Mouse (Mus musculus) forebrain, embryonic 16.5 days (tissue): ENCODE measurements at regions not wholly inside any gene's neighbourhood (a gene's known extent, or its start where the extent isn't known, plus 50 kb on each side); places are given as distances from the start of the nearest gene placed in this dataset.
A peak's percentile ranks its signal among the peaks of the same experiment; 100 is the strongest.

Experiments
- ATAC-seq: fragments of 200-750 bp; cut with Nextera tagmentation; 2 replicates; pipeline ENCODE4 v1.8.0; 2017; ENCODE audit warnings: mild to moderate bottlenecking, moderate library complexity
- H3K27ac ChIP-seq: fragments of 300-500 bp; sonication (generic); 2 replicates; pipeline ENCODE4 v1.5.1; 2014; ENCODE audit warnings: low read length, control low read depth
- H3K27me3 ChIP-seq: fragments of 300-500 bp; sonication (generic); replicated peaks from 2 replicates; pipeline ENCODE4 v1.6.1; 2014; ENCODE audit warnings: low read length; ENCODE audit not compliant: control insufficient read depth, insufficient read depth
- H3K36me3 ChIP-seq: fragments of 300-500 bp; sonication (generic); 2 replicates; pipeline ENCODE4 v1.6.1; 2014; ENCODE audit not compliant: control insufficient read depth, insufficient read depth
- H3K4me1 ChIP-seq: fragments of 300-500 bp; sonication (generic); replicated peaks from 2 replicates; pipeline ENCODE4 v1.6.1; 2014; ENCODE audit warnings: low read length; ENCODE audit not compliant: control insufficient read depth, insufficient read depth
- H3K4me2 ChIP-seq: fragments of 300-500 bp; sonication (generic); 2 replicates; pipeline ENCODE4 v1.6.1; 2014; ENCODE audit warnings: mild to moderate bottlenecking, low read length, control low read depth
- H3K4me3 ChIP-seq: fragments of 300-500 bp; sonication (generic); replicated peaks from 2 replicates; pipeline ENCODE4 v1.5.1; 2014; ENCODE audit warnings: mild to moderate bottlenecking, low read length, control low read depth
- H3K9ac ChIP-seq: fragments of 300-500 bp; sonication (generic); replicated peaks from 2 replicates; pipeline ENCODE4 v1.6.1; 2014; ENCODE audit warnings: low read depth, low read length, control low read depth
- H3K9me3 ChIP-seq: fragments of 300-500 bp; sonication (generic); 2 replicates; pipeline ENCODE4 v1.6.1; 2016; ENCODE audit warnings: low read length; ENCODE audit not compliant: control insufficient read depth
- WGBS: fragments of 180-500 bp; shearing (Covaris S2); extraction: QIAGEN DNeasy Blood & Tissue Kit; methylation state at CpG from one replicate; pipeline ENCODE4 v1.1.7; 2014; 5-methylcytosine and 5-hydroxymethylcytosine counted together

DNA sequence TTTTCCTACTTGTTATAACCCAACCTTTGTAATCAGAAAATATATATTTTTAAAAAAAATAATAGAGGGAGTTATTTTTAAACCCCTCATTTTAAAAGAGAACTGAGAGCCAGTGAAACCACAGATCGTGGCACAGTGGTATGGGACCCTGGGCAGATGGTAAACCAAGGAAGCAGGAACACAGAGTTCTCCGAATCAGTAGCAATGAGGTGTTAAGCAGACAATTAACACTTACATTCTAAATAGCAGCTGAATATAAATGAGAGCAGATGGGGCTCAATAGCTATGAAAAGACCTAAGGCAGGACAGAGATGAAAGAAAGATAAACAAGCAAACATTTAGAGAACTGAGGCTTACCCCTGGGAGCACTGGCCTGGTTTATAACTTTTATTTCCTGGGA, 116.8 kb downstream of the Fam114a2 start:
- Histone ChIP-seq H3K9ac (no peak overlapping the region), H3K9me3 (no peaks in the 10 kb centered on the region), H3K4me1 (0 out of 2 replicates have a peak, but pooled peaks cover 3% of the 10 kb centered on the region), H3K36me3 (no peaks in the 10 kb centered on the region), H3K4me3 (no peak overlapping the region), H3K27me3 (no peaks in the 10 kb centered on the region), H3K4me2 (no peak overlapping the region), H3K27ac (no peak overlapping the region)
- ATAC-seq, result peak; percentile 80
- 15% methylated on average over 2 of the region's 2 CpGs for WGBS

DNA sequence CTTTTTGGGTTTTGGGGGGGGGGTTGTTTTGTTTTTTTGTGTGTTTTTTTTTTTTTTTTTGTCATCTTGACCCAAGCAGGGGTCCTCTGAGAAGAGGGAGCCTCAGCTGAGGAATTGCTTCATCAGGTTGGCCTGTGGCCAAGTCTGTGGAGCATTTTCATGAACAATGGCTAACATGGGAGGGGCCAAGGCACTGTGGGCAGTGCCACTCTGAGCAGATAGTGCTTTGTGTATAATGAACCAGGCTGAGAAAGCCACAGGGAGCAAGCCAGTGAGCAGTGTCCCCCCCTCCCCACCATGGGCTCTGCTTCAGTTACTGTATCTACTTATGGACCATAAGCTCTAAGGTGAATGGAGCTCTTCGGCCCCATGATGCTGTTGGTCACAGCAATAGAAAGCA, 119.1 kb downstream of the Fam114a2 start:
- ATAC-seq, result no peak
- no peak overlapping the region for H3K4me2 ChIP-seq

DNA sequence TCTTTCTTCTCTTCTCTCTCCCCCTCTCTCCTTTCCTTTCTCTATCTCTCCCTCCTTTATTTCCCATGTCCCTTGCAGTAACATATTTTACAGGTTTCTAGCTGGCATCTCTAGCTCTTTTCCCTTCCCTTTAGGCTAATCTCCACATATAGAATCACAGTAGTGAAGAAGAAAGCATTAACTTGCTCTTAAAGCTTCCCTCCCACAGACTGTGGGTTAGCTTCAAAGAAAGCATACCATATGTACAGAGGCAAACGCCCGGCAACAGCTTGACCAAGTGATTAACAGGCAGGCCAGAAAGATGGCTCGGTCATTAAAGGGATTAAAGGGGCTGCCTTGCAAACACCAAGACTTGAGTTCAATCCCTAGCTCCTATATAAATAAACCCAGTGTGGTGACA, 122.0 kb downstream of the Fam114a2 start:
- ATAC-seq, result no peak
- H3K4me2 ChIP-seq, result no peak overlapping the region
- H3K4me1 ChIP-seq, result no peaks in the 10 kb centered on the region
- no peak overlapping the region for H3K4me3 ChIP-seq
- H3K27me3 ChIP-seq, result no peaks in the 10 kb centered on the region
- H3K9ac ChIP-seq, result no peak overlapping the region
- H3K27ac ChIP-seq, result no peak overlapping the region
- no peaks in the 10 kb centered on the region for H3K9me3 ChIP-seq
- WGBS, result 27% methylated on average over 3 of the region's 3 CpGs
- H3K36me3 ChIP-seq, result no peaks in the 10 kb centered on the region

More for the DNA sequence above, 119.1 kb downstream of the Fam114a2 start:
- H3K27me3 ChIP-seq, result no peaks in the 10 kb centered on the region
- WGBS, result 75% methylated on average over 1 of the region's 1 CpGs
- no peaks in the 10 kb centered on the region for H3K9me3 ChIP-seq
- H3K9ac ChIP-seq, result no peak overlapping the region
- H3K36me3 ChIP-seq, result no peaks in the 10 kb centered on the region
- 0 out of 2 replicates have a peak, but pooled peaks cover 3% of the 10 kb centered on the region for H3K4me1 ChIP-seq
- H3K27ac ChIP-seq, result no peak overlapping the region
- H3K4me3 ChIP-seq, result no peak overlapping the region

DNA sequence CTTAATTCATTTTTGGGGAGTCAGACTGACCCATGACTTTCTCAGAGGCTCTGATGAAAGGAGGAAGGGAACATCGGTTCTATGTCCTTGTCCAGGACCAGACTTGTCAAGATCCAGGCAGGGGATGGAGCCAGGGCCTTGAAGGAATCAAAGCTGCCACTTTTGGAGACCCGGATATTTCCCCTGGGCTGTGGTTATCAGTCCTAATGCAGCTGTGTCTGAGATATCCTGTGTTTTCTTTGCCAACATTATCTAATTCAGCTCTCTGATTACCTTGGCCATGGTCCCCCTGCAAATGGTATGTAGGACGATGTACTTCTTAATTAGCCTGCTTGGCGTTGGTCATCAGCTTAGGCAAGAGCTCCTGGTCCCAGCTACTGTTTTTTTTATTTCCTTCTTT, 127.6 kb downstream of the Fam114a2 start:
- ATAC-seq, result no peak
- H3K4me2 ChIP-seq, result no peak overlapping the region
- H3K36me3 ChIP-seq, result no peaks in the 10 kb centered on the region
- H3K4me1 ChIP-seq, result no peaks in the 10 kb centered on the region
- no peaks in the 10 kb centered on the region for H3K9me3 ChIP-seq
- no peaks in the 10 kb centered on the region for H3K27me3 ChIP-seq
- no peak overlapping the region for H3K4me3 ChIP-seq
- WGBS, result 85% methylated on average over 4 of the region's 4 CpGs
- H3K27ac ChIP-seq, result no peak overlapping the region
- no peak overlapping the region for H3K9ac ChIP-seq
